In genomic region chr1:153048147-153048878, GRCm38 (mm10) we compare ENCODE assay signal across 9 mouse cellular contexts.
DNase-seq lines count a peak whose midpoint lies in the region; ATAC-seq and TF ChIP-seq lines count a peak whose summit lies in the region.
"Had no signal": no experiment of that assay in that cellular context is flagged by ENCODE, and none has a peak within 500 bp of the region (broad histone marks: within the 10 kb centered on the region; RNA-seq: fewer than 3 reads in every experiment).

No protein-coding gene starts in this region.

- H3K27ac ChIP-seq in left cerebral cortex, adult 2 months, result peak overlapping the region; percentile 9; the same call in 1 of the 2 replicates
- 0 out of 4 replicates have a peak overlapping the region, but pooled peaks of 1 of the 2 experiments have one; percentile 41 for H3K27ac ChIP-seq in heart, embryonic 14.5 days (replicated peaks in 1 of 2; ENCODE audit: control insufficient read depth in 1 of 2, insufficient read depth in 1 of 2, low read depth in 2 of 2, low read length in 2 of 2)
- H3K27ac ChIP-seq in midbrain, embryonic 16.5 days (ENCODE audit: low read length), result no peak overlapping the region
- H3K27ac ChIP-seq: limb, embryonic 12.5 days had no signal

- no peaks in the 10 kb centered on the region for H3K36me3 ChIP-seq in heart, embryonic 14.5 days (ENCODE audit: control insufficient read depth, insufficient read depth, low read length)
- no peaks in the 10 kb centered on the region for H3K36me3 ChIP-seq in midbrain, embryonic 16.5 days (ENCODE audit: control insufficient read depth, insufficient read depth, low read length)
- H3K36me3 ChIP-seq: limb, embryonic 12.5 days had no signal

- no peak overlapping the region for H3K4me3 ChIP-seq in left cerebral cortex, adult 2 months
- H3K4me3 ChIP-seq in heart, embryonic 14.5 days (ENCODE audit: control insufficient read depth in 1 of 2, insufficient read depth in 1 of 2, low read depth in 1 of 2, low read length in 2 of 2), result no peak overlapping the region
- no peak overlapping the region for H3K4me3 ChIP-seq in midbrain, embryonic 16.5 days (ENCODE audit: low read depth, low read length)
- H3K4me3 ChIP-seq: limb, embryonic 12.5 days had no signal

- H3K9ac ChIP-seq in heart, embryonic 14.5 days (ENCODE audit: low read length), result no peak overlapping the region
- H3K9ac ChIP-seq in midbrain, embryonic 16.5 days (ENCODE audit: low read depth, low read length), result no peak overlapping the region
- H3K9ac ChIP-seq: limb, embryonic 12.5 days had no signal

- no peaks in the 10 kb centered on the region for H3K27me3 ChIP-seq in heart, embryonic 14.5 days (ENCODE audit: control insufficient read depth, insufficient read depth, low read length)
- H3K27me3 ChIP-seq in midbrain, embryonic 16.5 days (ENCODE audit: control insufficient read depth, insufficient read depth, low read depth, low read length), result no peaks in the 10 kb centered on the region

- intact Hi-C loops in left cerebral cortex, adult 2 months (cut with DNase I), result no loop called here

- no peak for ATAC-seq in heart, embryonic 14.5 days (ENCODE audit: insufficient number of reproducible peaks, insufficient read depth, low FRiP score, low read depth)
- 0 out of 2 replicates have a peak, but pooled peaks have one; percentile 33 for ATAC-seq in midbrain, embryonic 16.5 days

- H3K4me1 ChIP-seq in heart, embryonic 14.5 days (ENCODE audit: control insufficient read depth in 2 of 2, insufficient read depth in 2 of 2, low read length in 2 of 2), result peaks cover 11 to 14% of the 10 kb centered on the region in 2 experiments
- peaks cover 7% of the 10 kb centered on the region for H3K4me1 ChIP-seq in midbrain, embryonic 16.5 days (ENCODE audit: control insufficient read depth, insufficient read depth, low read length)

- WGBS in heart, embryonic 14.5 days, result 36% methylated on average over 14 of the region's 14 CpGs
- WGBS in midbrain, embryonic 16.5 days, result 22% methylated on average over 14 of the region's 14 CpGs

- H3K4me2 ChIP-seq in heart, embryonic 14.5 days (ENCODE audit: low read length), result 0 out of 2 replicates have a peak overlapping the region, but pooled peaks have one; percentile 12
- no peak overlapping the region for H3K4me2 ChIP-seq in midbrain, embryonic 16.5 days (ENCODE audit: low read length)
- H3K4me2 ChIP-seq: limb, embryonic 12.5 days had no signal

- peak; percentile 51 for TF ChIP-seq CTCF in left cerebral cortex, adult 2 months (IDR thresholded peaks at IDR 0.05)

- no peaks in the 10 kb centered on the region for H3K9me3 ChIP-seq in heart, embryonic 14.5 days (ENCODE audit: control insufficient read depth, low read length)
- H3K9me3 ChIP-seq in midbrain, embryonic 16.5 days (replicated peaks; ENCODE audit: control insufficient read depth, low read length, poor library complexity, severe bottlenecking), result no peaks in the 10 kb centered on the region
- H3K9me3 ChIP-seq: limb, embryonic 12.5 days had no signal

- no peak for DNase-seq in left cerebral cortex, adult 2 months (ENCODE audit: extremely low spot score in 1 of 2, low spot score in 2 of 2)
- no peak for DNase-seq in left cerebral cortex, adult 11 months (ENCODE audit: low spot score)
- DNase-seq in embryo, embryonic 11 days, result peak; percentile 86
- DNase-seq in kidney, postnatal 25 days, result peak; percentile 63 to 77
- DNase-seq in yolk sac, embryonic 10.5 days (ENCODE audit: low spot score), result peak; percentile 69
- DNase-seq in left cerebral cortex, adult 8-10 months (ENCODE audit: low spot score in 2 of 2), result no peak

Comparison
In these comparisons a context has a peak if more than half of its experiments do, and no peak if none do; other contexts are left out.
1. DNase-seq: peak in embryo, embryonic 11 days (single experiment), kidney, postnatal 25 days (2 of 2) and yolk sac, embryonic 10.5 days (single experiment); none in left cerebral cortex, adult 2 months (0 of 2), left cerebral cortex, adult 11 months (single experiment) and left cerebral cortex, adult 8-10 months (0 of 2).